Mouse (Mus musculus) intestine, embryonic 15.5 days (tissue): ENCODE measurements around the gene Zfp850. TPM values are rescaled to one million over a fixed set of nuclear protein-coding genes. Genes with fewer than 3 reads are reported as not detected.

Experiments used
- ATAC-seq: fragments of 200-750 bp; cut with Nextera tagmentation; 2 replicates; pipeline ENCODE4 v1.8.0; 2017; ENCODE audit warnings: moderate TSS enrichment, moderate library complexity
- H3K27ac ChIP-seq: fragments of 300-500 bp; sonication (generic); 2 replicates; pipeline ENCODE4 v1.5.1; 2015; ENCODE audit warnings: mild to moderate bottlenecking, inconsistent platforms
- H3K27me3 ChIP-seq: fragments of 300-500 bp; sonication (generic); replicated peaks from 2 replicates; pipeline ENCODE4 v1.6.1; 2015; ENCODE audit warnings: inconsistent platforms
- H3K36me3 ChIP-seq: fragments of 300-500 bp; sonication (generic); 2 replicates; pipeline ENCODE4 v1.6.1; 2015; ENCODE audit warnings: inconsistent platforms
- H3K4me1 ChIP-seq: fragments of 300-500 bp; sonication (generic); replicated peaks from 2 replicates; pipeline ENCODE4 v1.6.1; 2015; ENCODE audit warnings: inconsistent platforms
- H3K4me2 ChIP-seq: fragments of 300-500 bp; sonication (generic); replicated peaks from 2 replicates; pipeline ENCODE4 v1.6.1; 2015; ENCODE audit warnings: mild to moderate bottlenecking, inconsistent platforms
- H3K4me3 ChIP-seq: fragments of 300-500 bp; sonication (generic); replicated peaks from 2 replicates; pipeline ENCODE4 v1.5.1; 2015; ENCODE audit warnings: inconsistent platforms
- H3K9ac ChIP-seq: fragments of 300-500 bp; sonication (generic); 2 replicates; pipeline ENCODE4 v1.6.1; 2015; ENCODE audit warnings: inconsistent platforms
- H3K9me3 ChIP-seq: fragments of 300-500 bp; sonication (generic); 2 replicates; pipeline ENCODE4 v1.6.1; 2016; ENCODE audit warnings: inconsistent platforms
- WGBS: fragments of 180-500 bp; shearing (Covaris S2); methylation state at CpG from one replicate; pipeline ENCODE4 v1.1.7; 2015; 5-methylcytosine and 5-hydroxymethylcytosine counted together
- polyA plus RNA-seq: library from polyadenylated mRNA; unstranded; fragments of >200 nt; fragmentation: Nextera tagmentation; extraction: Ambion mirVana; gene quantifications from 2 replicates; pipeline ENCODE4 v1.2.1, GENCODE M21; 2015

Zfp850 gene
- polyA plus RNA-seq, result 2.8 and 3.6 TPM in 2 replicates

- peak within 1 kb of the TSS; percentile 80 for H3K4me2 ChIP-seq
- H3K9me3 ChIP-seq, result no peaks in the 10 kb centered on the region
- 0 out of 2 replicates have a peak, but pooled peaks cover 6% of the 10 kb centered on the region for H3K36me3 ChIP-seq
- peak within 1 kb of the TSS; percentile 64 for H3K9ac ChIP-seq
- H3K4me1 ChIP-seq, result 0 out of 2 replicates have a peak, but pooled peaks cover 6% of the 10 kb centered on the region
- WGBS, result under 1% methylated on average over 47 of the region's 47 CpGs
- H3K27ac ChIP-seq, result no peak within 1 kb of the TSS
- H3K4me3 ChIP-seq, result peak within 1 kb of the TSS; percentile 69
- ATAC-seq, result peak; percentile 98
- no peaks in the 10 kb centered on the region for H3K27me3 ChIP-seq
Observed at GRCm38 (mm10) chr7:28013549-28014444, at the start of gene Zfp850. TSS of gene Zfp850 (minus strand) at chr7:28014115.

DNA sequence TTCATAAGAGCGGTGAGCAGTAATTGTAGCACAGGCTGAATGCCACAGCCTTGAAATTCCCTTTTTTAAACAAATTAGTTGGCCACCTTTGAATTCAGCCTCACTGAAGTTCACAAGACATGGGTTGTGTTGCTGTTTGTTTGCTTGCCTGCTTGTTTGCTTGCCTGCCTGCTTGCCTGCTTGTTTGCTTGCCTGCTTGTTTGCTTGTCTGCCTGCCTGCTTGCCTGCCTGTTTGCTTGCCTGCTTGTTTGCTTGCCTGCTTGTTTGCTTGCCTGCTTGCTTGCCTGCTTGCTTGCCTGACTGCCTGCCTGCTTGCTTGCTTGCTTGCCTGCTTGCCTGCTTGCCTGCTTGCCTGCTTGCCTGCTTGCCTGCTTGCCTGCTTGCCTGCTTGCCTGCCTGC is 46.1 kb upstream of the Zfp850 start:
- H3K36me3 ChIP-seq, result no peaks in the 10 kb centered on the region
- 92% methylated on average over 1 of the region's 1 CpGs for WGBS

DNA sequence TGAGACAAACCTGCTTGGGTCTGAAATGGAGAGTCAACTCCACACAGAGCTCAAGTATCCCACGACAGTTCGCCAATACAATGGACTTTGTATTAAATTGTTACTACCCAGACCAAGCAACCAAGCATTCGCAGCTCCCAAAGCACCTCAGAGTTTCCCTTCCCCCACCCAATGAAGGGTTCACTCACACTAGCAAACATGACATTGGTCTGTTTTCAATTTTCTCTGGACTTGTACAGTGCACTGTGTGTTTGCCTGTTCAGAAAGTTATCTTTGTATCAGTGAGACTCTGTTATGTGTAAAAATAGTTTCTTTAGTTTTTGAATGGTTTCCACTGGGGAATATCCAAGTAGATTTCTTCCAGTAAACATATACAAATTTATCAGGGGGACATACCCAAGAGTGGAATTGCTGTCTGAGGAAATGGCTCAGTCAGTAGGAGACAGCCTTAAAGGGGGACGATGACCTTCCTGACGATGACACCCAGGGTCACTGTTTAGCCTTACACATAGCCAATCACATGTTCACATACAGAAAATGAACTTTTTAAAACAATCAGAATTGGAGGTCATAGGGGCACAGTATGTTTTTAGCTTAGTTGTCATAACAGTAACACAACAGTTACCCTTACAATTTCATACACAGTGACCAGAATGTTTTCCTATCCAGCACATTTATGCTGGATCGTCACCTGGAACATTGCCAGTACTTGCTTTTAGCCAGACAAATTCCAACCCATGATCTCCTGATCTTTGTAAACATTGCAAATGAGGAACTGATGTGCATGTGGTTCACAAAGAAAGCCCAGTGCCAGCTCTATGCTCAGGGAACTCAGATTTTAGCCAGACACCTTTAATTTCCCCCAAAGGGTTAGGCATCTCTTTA is 39.4 kb upstream of the Zfp850 start:
- no peak overlapping the region for H3K4me3 ChIP-seq
- H3K9me3 ChIP-seq, result no peaks in the 10 kb centered on the region
- no peak overlapping the region for H3K27ac ChIP-seq
- no peak for ATAC-seq
- peaks cover 8% of the 10 kb centered on the region; the same call in 1 of the 2 replicates for H3K4me1 ChIP-seq
- peaks cover 4% of the 10 kb centered on the region; the same call in 1 of the 2 replicates for H3K36me3 ChIP-seq
- H3K27me3 ChIP-seq, result no peaks in the 10 kb centered on the region
- 70% methylated on average over 6 of the region's 6 CpGs for WGBS
- no peak overlapping the region for H3K9ac ChIP-seq
- H3K4me2 ChIP-seq, result no peak overlapping the region

More for the DNA sequence above, 46.1 kb upstream of the Zfp850 start:
- H3K27ac ChIP-seq, result no peak overlapping the region
- H3K27me3 ChIP-seq, result no peaks in the 10 kb centered on the region
- H3K4me2 ChIP-seq, result no peak overlapping the region
- no peak overlapping the region for H3K4me3 ChIP-seq
- H3K4me1 ChIP-seq, result no peaks in the 10 kb centered on the region
- ATAC-seq, result no peak
- H3K9ac ChIP-seq, result no peak overlapping the region
- H3K9me3 ChIP-seq, result no peaks in the 10 kb centered on the region

DNA sequence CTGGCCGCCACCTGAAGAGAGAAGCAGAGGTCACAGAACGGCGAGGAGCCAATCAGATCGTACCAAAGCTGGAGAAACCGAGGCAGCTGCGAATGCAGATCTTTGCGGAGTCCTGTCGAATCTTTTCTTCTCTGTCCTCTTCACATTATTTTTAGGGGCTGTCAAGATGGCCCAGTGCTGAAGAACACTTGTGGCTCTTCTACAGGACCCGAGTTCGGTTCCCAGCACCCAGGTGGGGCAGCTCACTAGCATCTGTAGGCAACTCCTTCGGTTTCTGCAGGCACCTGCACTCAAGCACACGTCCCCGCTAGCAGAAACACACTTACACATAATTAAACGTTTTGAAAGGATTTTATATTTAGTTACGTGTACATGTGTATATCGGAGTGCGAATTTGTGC is 36.7 kb upstream of the Zfp850 start:
- peaks cover 26% of the 10 kb centered on the region for H3K36me3 ChIP-seq
- H3K9me3 ChIP-seq, result no peaks in the 10 kb centered on the region
- WGBS, result 59% methylated on average over 17 of the region's 17 CpGs
- no peak overlapping the region for H3K4me3 ChIP-seq
- no peak overlapping the region for H3K9ac ChIP-seq
- no peak overlapping the region for H3K27ac ChIP-seq
- H3K4me1 ChIP-seq, result peaks cover 8% of the 10 kb centered on the region; the same call in 1 of the 2 replicates
- no peak for ATAC-seq
- H3K4me2 ChIP-seq, result peak overlapping the region; percentile 35
- H3K27me3 ChIP-seq, result no peaks in the 10 kb centered on the region

DNA sequence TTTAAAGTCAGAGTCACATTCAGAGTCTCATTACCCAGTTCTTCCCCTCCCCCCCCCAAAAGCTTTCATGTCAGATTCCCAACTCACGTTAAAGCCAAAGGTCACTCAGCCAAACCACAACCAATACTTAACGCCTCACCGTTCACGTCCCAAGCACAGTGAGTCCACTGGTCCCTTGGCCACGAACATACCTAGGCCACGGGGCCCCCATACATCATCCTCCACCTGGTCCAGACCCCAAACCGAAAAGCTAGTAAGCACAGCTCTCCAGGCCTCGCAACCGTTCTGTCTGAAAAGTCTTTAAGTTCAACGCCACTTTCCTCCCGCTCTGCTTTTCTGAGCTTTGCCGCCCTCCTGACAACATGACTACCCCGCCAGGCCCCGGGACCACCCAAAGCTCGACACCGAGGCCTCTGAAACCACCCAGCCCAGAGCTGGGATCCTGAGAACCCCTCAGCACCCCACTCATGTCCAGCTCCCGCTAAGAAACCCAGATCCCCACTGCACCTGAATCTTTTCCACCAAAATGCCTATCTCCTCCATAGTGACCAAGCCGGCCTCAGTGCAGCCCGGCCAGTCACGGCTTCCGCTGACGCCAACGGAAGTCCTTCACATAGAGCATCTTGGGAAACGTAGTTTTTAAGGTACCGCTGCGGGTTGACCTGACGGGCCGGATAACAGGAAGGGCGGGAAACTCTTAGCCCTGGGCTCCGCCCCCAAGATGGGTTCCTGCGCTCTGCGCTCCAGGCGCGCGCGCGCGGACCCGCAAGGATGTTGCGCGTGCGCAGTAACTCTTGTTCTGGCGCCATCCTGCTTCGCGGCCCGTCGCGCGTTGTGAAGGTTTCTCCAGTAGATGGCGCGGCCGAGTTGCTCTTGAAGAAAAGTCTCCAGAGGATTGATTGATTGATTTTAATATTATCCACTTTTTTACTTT is 35.8 kb upstream of the Zfp850 start, which contains the start of gene Psmc4:
Gene Psmc4, minus strand, starts transcription at position 626 of the 934 bp plus-strand sequence.
- Histone ChIP-seq H3K4me2 (peak within 1 kb of the TSS; percentile 65), H3K4me3 (peak within 1 kb of the TSS; percentile 77), H3K4me1 (peaks cover 8% of the 10 kb centered on the region; the same call in 1 of the 2 replicates), H3K36me3 (peaks cover 26% of the 10 kb centered on the region), H3K27ac (no peak within 1 kb of the TSS), H3K9me3 (no peaks in the 10 kb centered on the region), H3K9ac (peak within 1 kb of the TSS; percentile 75), H3K27me3 (no peaks in the 10 kb centered on the region)
- WGBS, result under 1% methylated on average over 52 of the region's 52 CpGs
- ATAC-seq, result peak; percentile 97

DNA sequence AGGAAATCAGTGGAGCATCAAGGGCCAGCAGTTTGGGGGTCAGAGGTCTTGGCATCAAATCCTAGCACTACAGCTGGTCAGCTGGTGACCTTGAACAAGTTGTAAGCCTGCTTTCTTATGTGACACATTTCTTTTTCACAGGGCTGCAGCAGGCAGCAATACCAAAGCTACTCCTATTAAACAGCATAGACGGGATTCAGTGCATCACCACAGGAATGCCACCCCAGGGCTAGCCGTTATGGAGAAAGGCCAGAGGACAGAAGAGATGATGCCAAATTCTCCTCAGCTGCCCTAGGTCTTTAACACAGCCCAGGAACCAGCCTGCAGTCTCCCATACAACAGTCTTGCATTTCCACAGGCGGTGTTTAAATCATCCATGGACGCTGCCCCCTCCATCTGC is 30.6 kb upstream of the Zfp850 start:
- Histone ChIP-seq H3K36me3 (peaks cover 56% of the 10 kb centered on the region), H3K4me1 (peaks cover 6% of the 10 kb centered on the region; the same call in 1 of the 2 replicates), H3K4me2 (no peak overlapping the region), H3K27me3 (no peaks in the 10 kb centered on the region), H3K9me3 (no peaks in the 10 kb centered on the region), H3K9ac (no peak overlapping the region), H3K4me3 (no peak overlapping the region), H3K27ac (no peak overlapping the region)
- 90% methylated on average over 4 of the region's 4 CpGs for WGBS
- ATAC-seq, result no peak

DNA sequence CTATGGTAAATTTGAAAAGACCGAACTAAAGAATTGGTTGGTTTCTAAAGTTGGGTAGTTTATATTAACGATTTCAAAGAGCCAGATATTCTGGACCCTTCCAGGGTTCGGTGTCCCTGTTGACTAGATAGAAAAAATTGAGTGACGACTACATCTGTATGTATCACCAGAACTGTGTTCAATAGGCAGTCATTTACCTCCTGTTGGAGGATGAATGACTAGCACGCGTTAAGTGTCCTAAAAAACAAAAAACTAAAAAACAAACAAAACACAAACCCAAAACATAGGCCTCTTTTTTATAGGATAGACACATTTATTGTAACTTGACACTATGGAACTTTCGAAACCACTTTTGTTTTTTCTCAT is 513 bp upstream of the Zfp850 start:
- H3K9me3 ChIP-seq, result no peaks in the 10 kb centered on the region
- 24% methylated on average over 7 of the region's 7 CpGs for WGBS
- 0 out of 2 replicates have a peak, but pooled peaks cover 6% of the 10 kb centered on the region for H3K4me1 ChIP-seq
- peak overlapping the region; percentile 64 for H3K9ac ChIP-seq
- 0 out of 2 replicates have a peak, but pooled peaks cover 6% of the 10 kb centered on the region for H3K36me3 ChIP-seq
- peak overlapping the region; percentile 80 for H3K4me2 ChIP-seq
- peak; percentile 57 for ATAC-seq
- peak overlapping the region; percentile 69 for H3K4me3 ChIP-seq
- H3K27ac ChIP-seq, result no peak overlapping the region
- H3K27me3 ChIP-seq, result no peaks in the 10 kb centered on the region

GRCm38 (mm10) chr7:28010271-28010670 is 3.6 kb downstream of the Zfp850 start:
- Histone ChIP-seq H3K4me3 (no peak overlapping the region), H3K9ac (no peak overlapping the region), H3K36me3 (0 out of 2 replicates have a peak, but pooled peaks cover 6% of the 10 kb centered on the region), H3K4me2 (no peak overlapping the region), H3K27me3 (no peaks in the 10 kb centered on the region), H3K27ac (no peak overlapping the region), H3K4me1 (0 out of 2 replicates have a peak, but pooled peaks cover 6% of the 10 kb centered on the region), H3K9me3 (no peaks in the 10 kb centered on the region)
- WGBS, result 97% methylated on average over 3 of the region's 3 CpGs
- no peak for ATAC-seq

DNA sequence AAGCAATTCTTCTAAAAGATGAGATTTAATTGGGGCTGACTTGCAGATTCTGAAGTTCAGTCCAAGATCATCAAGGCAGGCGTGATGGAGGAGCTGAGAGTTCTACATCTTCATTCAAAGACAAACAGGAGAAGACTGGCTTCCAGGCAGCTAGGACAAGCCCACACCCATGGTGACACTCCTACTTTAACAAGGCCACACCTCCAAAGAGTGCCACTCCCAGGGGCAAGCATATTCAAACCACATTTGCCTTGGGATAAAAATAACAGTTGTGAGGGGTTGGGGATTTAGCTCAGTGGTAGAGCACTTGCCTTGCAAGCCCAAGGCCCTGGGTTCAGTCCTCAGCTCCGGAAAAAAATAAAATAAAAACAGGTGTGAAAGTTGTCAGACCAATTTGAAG is 31.7 kb downstream of the Zfp850 start:
- WGBS, result 72% methylated on average over 2 of the region's 2 CpGs
- peaks cover 3% of the 10 kb centered on the region for H3K9me3 ChIP-seq
- no peak overlapping the region for H3K27ac ChIP-seq
- no peak overlapping the region for H3K4me3 ChIP-seq
- H3K9ac ChIP-seq, result no peak overlapping the region
- no peaks in the 10 kb centered on the region for H3K27me3 ChIP-seq
- H3K4me2 ChIP-seq, result no peak overlapping the region
- no peak for ATAC-seq
- no peaks in the 10 kb centered on the region for H3K36me3 ChIP-seq
- H3K4me1 ChIP-seq, result peaks cover 7% of the 10 kb centered on the region

DNA sequence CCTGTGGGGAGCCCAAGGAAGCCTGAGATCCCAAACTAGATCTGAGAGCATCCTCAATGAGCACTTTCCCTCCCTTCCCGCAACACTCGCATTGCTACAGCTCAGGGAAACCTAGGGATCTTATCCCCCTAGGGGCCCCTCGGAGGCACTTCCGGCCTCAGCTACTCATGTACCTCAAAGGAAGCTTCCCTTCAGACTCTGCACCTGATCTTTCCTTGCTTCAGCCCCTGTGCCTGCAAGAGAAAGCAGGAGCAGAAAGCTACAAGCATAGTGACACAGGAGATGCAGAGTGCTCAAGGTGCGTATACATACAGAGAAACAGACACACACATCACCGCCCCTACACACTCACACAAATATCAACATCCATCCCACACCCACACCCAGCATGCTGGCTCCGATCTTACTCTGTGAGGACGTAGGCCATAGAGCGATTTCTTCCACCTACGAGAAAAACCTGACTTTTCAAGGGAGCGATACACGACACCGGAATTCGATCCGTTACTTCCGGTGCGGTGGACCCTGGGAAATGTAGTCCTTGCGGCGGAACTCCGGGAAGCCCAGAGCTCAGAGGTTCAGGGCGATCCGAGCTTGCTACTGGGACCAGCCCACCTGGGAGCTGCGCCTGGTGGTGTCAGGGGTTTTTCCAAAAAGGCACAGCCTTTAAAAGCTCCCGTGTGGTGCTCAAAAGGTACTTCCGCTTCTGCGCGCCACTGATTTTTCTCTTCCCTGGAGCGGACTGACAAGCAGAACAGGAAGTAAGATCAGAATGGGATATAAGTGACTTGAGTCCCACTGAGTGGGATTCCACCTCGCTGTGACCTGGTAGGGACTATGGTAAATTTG is 35.0 kb downstream of the Zfp850 start, which contains the start of gene Zfp780b:
Gene Zfp780b, minus strand, starts transcription at position 489 of the 846 bp plus-strand sequence.
- ATAC-seq, result peak; percentile 96
- WGBS, result under 1% methylated on average over 29 of the region's 29 CpGs
- Histone ChIP-seq H3K9me3 (no peaks in the 10 kb centered on the region), H3K27me3 (no peaks in the 10 kb centered on the region), H3K4me1 (peaks cover 7% of the 10 kb centered on the region), H3K9ac (peak within 1 kb of the TSS; percentile 79), H3K27ac (peak within 1 kb of the TSS; percentile 93), H3K4me2 (peak within 1 kb of the TSS; percentile 78), H3K4me3 (peak within 1 kb of the TSS; percentile 74), H3K36me3 (0 out of 2 replicates have a peak, but pooled peaks cover 2% of the 10 kb centered on the region)
